Mouse (Mus musculus): ENCODE results near the gene Tuba1c. TPM values are rescaled to one million over a fixed set of nuclear protein-coding genes. Genes with fewer than 3 reads are reported as not detected.

Tuba1c gene
- total and polyA plus RNA-seq, 2 experiments from 2014 or later: 16.4 to 24.9 TPM

DNA sequence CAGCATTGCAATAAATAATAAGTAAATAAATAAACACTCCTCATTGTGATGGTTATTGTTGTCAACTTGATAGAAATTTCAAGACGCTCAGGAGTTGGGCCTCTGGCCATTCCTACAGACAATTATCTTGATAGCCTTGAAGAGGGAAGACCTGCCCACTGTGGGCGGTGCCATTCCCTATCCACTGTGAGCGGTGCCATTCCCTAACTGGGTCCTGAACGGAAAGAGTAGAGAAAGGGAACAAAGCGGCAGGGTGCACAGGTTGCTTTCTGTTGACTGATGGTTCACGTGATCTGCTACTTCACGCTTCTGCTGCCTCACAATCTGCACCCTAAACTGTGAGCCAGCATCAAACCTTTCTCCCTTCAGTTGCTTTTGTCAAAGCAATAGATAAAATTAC, 8.4 kb upstream of the Tuba1c start:
- Histone ChIP-seq H3K27ac (ENCODE audit: low read depth, low read length) (no peak overlapping the region), H3K4me2 (ENCODE audit: low read depth) (no peak overlapping the region), H3K9ac (no peak overlapping the region), H3K9me3 (ENCODE audit: low read length) (no peaks in the 10 kb centered on the region), H3K27me3 (ENCODE audit: insufficient read depth, low read length) (no peaks in the 10 kb centered on the region), H3K36me3 (ENCODE audit: insufficient read depth) (no peaks in the 10 kb centered on the region), H3K4me3 (ENCODE audit: low read depth, low read length) (no peak overlapping the region), H3K4me1 (ENCODE audit: insufficient read depth) (no peaks in the 10 kb centered on the region; the same call in 1 of the 2 replicates)
- ATAC-seq (no peak), DNase-seq (no peak)
- no peak for TF ChIP-seq CTCF (IDR thresholded peaks at IDR 0.05; ENCODE audit: low read depth)
- WGBS: 94% methylated on average over 7 of the region's 7 CpGs

GRCm38 (mm10) chr15:99024668-99025314, 4.9 kb upstream of the Tuba1c start:
- H3K36me3 ChIP-seq (ENCODE audit: insufficient read depth): no peaks in the 10 kb centered on the region
- TF ChIP-seq CTCF (IDR thresholded peaks at IDR 0.05; ENCODE audit: low read depth): peak; percentile 78
- no peaks in the 10 kb centered on the region for H3K9me3 ChIP-seq (ENCODE audit: low read length)
- no peak overlapping the region for H3K27ac ChIP-seq (ENCODE audit: low read depth, low read length)
- ATAC-seq (no peak), DNase-seq (peak; percentile 90)
- H3K27me3 ChIP-seq (ENCODE audit: insufficient read depth, low read length): no peaks in the 10 kb centered on the region
- H3K4me1 ChIP-seq (ENCODE audit: insufficient read depth): no peaks in the 10 kb centered on the region
- no peak overlapping the region for H3K4me2 ChIP-seq (ENCODE audit: low read depth)
- H3K9ac ChIP-seq: no peak overlapping the region
- WGBS: 19% methylated on average over 7 of the region's 8 CpGs
- no peak overlapping the region for H3K4me3 ChIP-seq (ENCODE audit: low read depth, low read length)

GRCm38 (mm10) chr15:99025414-99025813, 4.3 kb upstream of the Tuba1c start:
- Histone ChIP-seq H3K36me3 (ENCODE audit: insufficient read depth) (no peaks in the 10 kb centered on the region), H3K4me1 (ENCODE audit: insufficient read depth) (no peaks in the 10 kb centered on the region), H3K9me3 (ENCODE audit: low read length) (no peaks in the 10 kb centered on the region), H3K4me3 (ENCODE audit: low read depth, low read length) (no peak overlapping the region), H3K27me3 (ENCODE audit: insufficient read depth, low read length) (no peaks in the 10 kb centered on the region; the same call in 1 of the 2 replicates), H3K27ac (ENCODE audit: low read depth, low read length) (no peak overlapping the region), H3K4me2 (ENCODE audit: low read depth) (no peak overlapping the region), H3K9ac (no peak overlapping the region)
- TF ChIP-seq CTCF (IDR thresholded peaks at IDR 0.05; ENCODE audit: low read depth): no peak
- no peak for ATAC-seq
- 79% methylated on average over 13 of the region's 13 CpGs for WGBS
- no peak for DNase-seq

- Histone ChIP-seq H3K4me2 (ENCODE audit: low read depth) (no peak overlapping the region), H3K27ac (ENCODE audit: low read depth, low read length) (no peak overlapping the region), H3K36me3 (ENCODE audit: insufficient read depth) (no peaks in the 10 kb centered on the region), H3K9ac (no peak overlapping the region), H3K4me1 (ENCODE audit: insufficient read depth) (no peaks in the 10 kb centered on the region), H3K27me3 (ENCODE audit: insufficient read depth, low read length) (no peaks in the 10 kb centered on the region; the same call in 1 of the 2 replicates), H3K9me3 (ENCODE audit: low read length) (no peaks in the 10 kb centered on the region), H3K4me3 (ENCODE audit: low read depth, low read length) (no peak overlapping the region)
- TF ChIP-seq CTCF (IDR thresholded peaks at IDR 0.05; ENCODE audit: low read depth): peak; percentile 58
- WGBS: 56% methylated on average over 4 of the region's 4 CpGs
- ATAC-seq: no peak
- DNase-seq: no peak
These were observed 3.4 kb upstream of the Tuba1c start for GRCm38 (mm10) chr15:99026259-99026658.

- TF ChIP-seq CTCF (IDR thresholded peaks at IDR 0.05; ENCODE audit: low read depth): no peak
- H3K27me3 ChIP-seq (ENCODE audit: insufficient read depth, low read length): no peaks in the 10 kb centered on the region; the same call in 1 of the 2 replicates
- H3K4me1 ChIP-seq (ENCODE audit: insufficient read depth): no peaks in the 10 kb centered on the region
- no peaks in the 10 kb centered on the region for H3K9me3 ChIP-seq (ENCODE audit: low read length)
- no peak for ATAC-seq
- no peaks in the 10 kb centered on the region for H3K36me3 ChIP-seq (ENCODE audit: insufficient read depth)
- no peak overlapping the region for H3K4me3 ChIP-seq (ENCODE audit: low read depth, low read length)
- no peak for DNase-seq
- WGBS: 66% methylated on average over 5 of the region's 5 CpGs
- H3K27ac ChIP-seq (ENCODE audit: low read depth, low read length): no peak overlapping the region
- no peak overlapping the region for H3K4me2 ChIP-seq (ENCODE audit: low read depth)
- H3K9ac ChIP-seq: no peak overlapping the region
These were observed 2.6 kb upstream of the Tuba1c start for GRCm38 (mm10) chr15:99027116-99027515.

DNA sequence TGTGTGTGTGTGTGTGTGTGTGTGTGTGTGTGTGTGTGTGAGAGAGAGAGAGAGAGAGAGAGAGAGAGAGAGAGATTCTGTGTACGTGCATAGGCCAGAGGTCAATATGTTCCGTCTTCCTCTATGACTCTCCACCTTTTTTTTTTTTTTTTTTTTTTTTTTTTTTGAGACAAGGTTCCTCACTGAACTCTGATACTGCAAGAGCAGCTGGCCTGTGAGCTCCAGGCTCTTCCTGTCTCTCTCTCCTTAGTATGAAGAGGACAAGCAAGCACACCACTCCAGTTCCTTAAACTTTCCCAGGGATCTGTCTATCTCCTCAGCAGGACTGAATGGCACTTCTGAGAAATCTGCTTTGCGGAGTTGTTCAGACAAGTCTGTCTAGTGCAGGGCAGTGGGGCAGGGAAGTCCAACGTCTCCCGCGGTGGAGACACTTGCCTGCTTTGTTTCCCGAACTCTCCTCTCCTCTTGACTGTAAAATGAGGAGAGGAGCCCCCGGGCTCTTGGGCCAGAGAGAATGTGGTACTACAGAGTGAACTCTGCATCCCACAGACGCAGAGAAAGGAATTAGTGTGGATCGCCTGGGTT, 725 bp upstream of the Tuba1c start:
- Histone ChIP-seq H3K36me3 (ENCODE audit: insufficient read depth) (no peaks in the 10 kb centered on the region), H3K4me2 (ENCODE audit: low read depth) (peak overlapping the region; percentile 57), H3K4me1 (ENCODE audit: insufficient read depth) (no peaks in the 10 kb centered on the region), H3K27me3 (ENCODE audit: insufficient read depth, low read length) (no peaks in the 10 kb centered on the region; the same call in 1 of the 2 replicates), H3K4me3 (ENCODE audit: low read depth, low read length) (0 out of 2 replicates have a peak overlapping the region, but pooled peaks have one; percentile 32), H3K9ac (no peak overlapping the region), H3K27ac (ENCODE audit: low read depth, low read length) (no peak overlapping the region), H3K9me3 (ENCODE audit: low read length) (no peaks in the 10 kb centered on the region)
- no peak for TF ChIP-seq CTCF (IDR thresholded peaks at IDR 0.05; ENCODE audit: low read depth)
- no peak for ATAC-seq
- DNase-seq: no peak
- WGBS: 8% methylated on average over 10 of the region's 10 CpGs

DNA sequence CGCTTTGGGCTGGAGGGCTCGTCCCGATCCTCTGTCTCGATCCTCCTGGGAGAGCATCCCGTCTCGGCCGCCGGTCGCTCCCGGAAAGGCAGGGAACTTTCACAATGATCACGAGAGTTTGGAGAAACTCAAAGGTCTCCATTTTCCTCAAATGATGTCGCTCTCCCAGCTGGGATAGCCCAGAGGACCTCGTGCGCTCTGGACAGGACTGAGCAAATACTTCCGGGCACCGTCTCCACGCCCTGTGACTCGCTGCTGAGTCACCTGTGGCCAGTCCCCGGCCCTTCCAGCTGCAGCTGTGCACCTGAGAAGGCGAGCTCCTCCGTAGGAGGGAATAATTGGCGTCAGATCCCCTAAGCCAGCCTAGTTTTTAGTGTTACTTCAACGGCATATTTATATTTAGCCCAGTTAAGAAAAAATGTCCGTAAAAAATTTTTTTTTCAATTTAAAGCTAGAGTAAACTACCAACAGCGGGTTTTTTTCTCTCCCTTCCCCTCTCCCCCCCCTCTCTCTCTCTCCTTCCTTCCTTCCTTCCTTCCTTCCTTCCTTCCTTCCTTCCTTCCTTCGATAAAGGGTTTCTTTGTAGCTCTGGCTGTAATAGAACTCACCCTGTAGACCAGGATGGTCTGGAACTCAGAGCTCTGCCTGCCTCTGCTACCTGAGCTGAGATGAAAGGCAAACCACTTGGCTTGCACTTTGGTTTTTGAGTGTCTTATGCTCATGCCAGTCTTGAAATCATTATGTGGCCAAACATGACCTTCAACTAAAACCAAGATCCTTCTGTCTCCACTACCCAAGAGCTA, 1.1 kb downstream of the Tuba1c start:
- Histone ChIP-seq H3K4me1 (ENCODE audit: insufficient read depth) (no peaks in the 10 kb centered on the region), H3K36me3 (ENCODE audit: insufficient read depth) (no peaks in the 10 kb centered on the region), H3K4me3 (ENCODE audit: low read depth, low read length) (peak overlapping the region; percentile 32), H3K9me3 (ENCODE audit: low read length) (no peaks in the 10 kb centered on the region), H3K27me3 (ENCODE audit: insufficient read depth, low read length) (no peaks in the 10 kb centered on the region; the same call in 1 of the 2 replicates), H3K4me2 (ENCODE audit: low read depth) (peak overlapping the region; percentile 57), H3K9ac (no peak overlapping the region), H3K27ac (ENCODE audit: low read depth, low read length) (no peak overlapping the region)
- ATAC-seq (no peak), DNase-seq (no peak)
- WGBS: 15% methylated on average over 26 of the region's 26 CpGs
- no peak for TF ChIP-seq CTCF (IDR thresholded peaks at IDR 0.05; ENCODE audit: low read depth)

All from forebrain, postnatal 0 days (tissue).